Mouse (Mus musculus) midbrain, postnatal 0 days (tissue): ENCODE measurements around the gene Hist1h2ab. TPM values are rescaled to one million over a fixed set of nuclear protein-coding genes. Genes with fewer than 3 reads are reported as not detected.

Experiments
- ATAC-seq: fragments of 200-750 bp; cut with Nextera tagmentation; 2 replicates; pipeline ENCODE4 v1.8.0; 2017; ENCODE audit warnings: moderate number of reproducible peaks, mild to moderate bottlenecking, moderate TSS enrichment, moderate library complexity; ENCODE audit not compliant: low FRiP score
- DNase-seq: peaks from one replicate; pipeline ENCODE4 v3.0.0-alpha.2; 2015; ENCODE audit warnings: low spot score
- H3K27ac ChIP-seq: fragments of 300-500 bp; sonication (generic); 2 replicates; pipeline ENCODE4 v1.5.1; 2014; ENCODE audit warnings: low read depth, mild to moderate bottlenecking, low read length, mixed read lengths
- H3K27me3 ChIP-seq: fragments of 300-500 bp; sonication (generic); 2 replicates; pipeline ENCODE4 v1.6.1; 2014; ENCODE audit warnings: low read length, control low read depth, mixed read lengths; ENCODE audit not compliant: insufficient read depth
- H3K36me3 ChIP-seq: fragments of 300-500 bp; sonication (generic); 2 replicates; pipeline ENCODE4 v1.6.1; 2014; ENCODE audit warnings: low read length, control low read depth, mixed read lengths; ENCODE audit not compliant: insufficient read depth
- H3K4me1 ChIP-seq: fragments of 300-500 bp; sonication (generic); 2 replicates; pipeline ENCODE4 v1.6.1; 2014; ENCODE audit warnings: mild to moderate bottlenecking, control low read depth, antibody characterized with exemption, low read length, mixed read lengths; ENCODE audit not compliant: insufficient read depth
- H3K4me2 ChIP-seq: fragments of 300-500 bp; sonication (generic); 2 replicates; pipeline ENCODE4 v1.6.1; 2014; ENCODE audit warnings: low read depth, mild to moderate bottlenecking, low read length, mixed read lengths; ENCODE audit not compliant: poor library complexity, severe bottlenecking
- H3K4me3 ChIP-seq: fragments of 300-500 bp; sonication (generic); 2 replicates; pipeline ENCODE4 v1.5.1; 2014; ENCODE audit warnings: low read depth, mild to moderate bottlenecking, low read length, moderate library complexity
- H3K9ac ChIP-seq: fragments of 300-500 bp; sonication (generic); replicated peaks from 2 replicates; pipeline ENCODE4 v1.6.1; 2014; ENCODE audit warnings: mild to moderate bottlenecking, low read length, moderate library complexity, mixed read lengths; ENCODE audit not compliant: poor library complexity, severe bottlenecking
- H3K9me3 ChIP-seq: fragments of 300-500 bp; sonication (generic); 2 replicates; pipeline ENCODE4 v1.6.1; 2016; ENCODE audit warnings: low read length, control low read depth
- CTCF ChIP-seq: IDR thresholded peaks from 2 replicates; pipeline ENCODE4 v1.5.1; 2016; ENCODE audit warnings: antibody characterized with exemption, mild to moderate bottlenecking
- WGBS: fragments of 180-500 bp; shearing (Covaris S2); extraction: QIAGEN DNeasy Blood & Tissue Kit; methylation state at CpG from one replicate; pipeline ENCODE4 v1.1.7; 2014; 5-methylcytosine and 5-hydroxymethylcytosine counted together
- polyA plus RNA-seq: library from polyadenylated mRNA; unstranded; fragments of >200 nt; fragmentation: Nextera tagmentation; extraction: Ambion mirVana; gene quantifications from 2 replicates; pipeline ENCODE4 v1.2.1, GENCODE M21; 2015
- total RNA-seq: library from RNA; depleted of rRNA; stranded (reverse); fragments of >200 nt; gene quantifications from 2 replicates; pipeline ENCODE4 v1.2.3, GENCODE M21; 2014

Hist1h2ab gene
- total and polyA plus RNA-seq, 2 experiments from 2014 or later, result 2.1 to 290 TPM

- 53% methylated on average over 4 of the region's 4 CpGs for WGBS
- Histone ChIP-seq H3K4me2 (no peak overlapping the region), H3K36me3 (no peaks in the 10 kb centered on the region), H3K9ac (no peak overlapping the region), H3K4me1 (peaks cover 4% of the 10 kb centered on the region; the same call in 1 of the 2 replicates), H3K4me3 (no peak overlapping the region), H3K27ac (no peak overlapping the region), H3K9me3 (no peaks in the 10 kb centered on the region), H3K27me3 (no peaks in the 10 kb centered on the region)
- no peak for TF ChIP-seq CTCF
- ATAC-seq (no peak), DNase-seq (no peak)
Observed at GRCm38 (mm10) chr13:23753314-23754078, 2.6 kb downstream of the Hist1h2ab start.

GRCm38 (mm10) chr13:23755000-23755399 lies 4.1 kb downstream of the Hist1h2ab start:
- TF ChIP-seq CTCF, result no peak
- no peaks in the 10 kb centered on the region for H3K36me3 ChIP-seq
- H3K4me2 ChIP-seq, result no peak overlapping the region
- ATAC-seq, result no peak
- no peak overlapping the region for H3K27ac ChIP-seq
- H3K9me3 ChIP-seq, result no peaks in the 10 kb centered on the region
- peaks cover 4% of the 10 kb centered on the region; the same call in 1 of the 2 replicates for H3K4me1 ChIP-seq
- no peak overlapping the region for H3K4me3 ChIP-seq
- H3K27me3 ChIP-seq, result no peaks in the 10 kb centered on the region
- H3K9ac ChIP-seq, result no peak overlapping the region
- DNase-seq, result no peak

- Histone ChIP-seq H3K4me3 (peak within 1 kb of the TSS; percentile 37), H3K9ac (peak within 1 kb of the TSS; percentile 33), H3K36me3 (no peaks in the 10 kb centered on the region), H3K27ac (peak within 1 kb of the TSS; percentile 70), H3K4me1 (peaks cover 4% of the 10 kb centered on the region; the same call in 1 of the 2 replicates), H3K4me2 (peak within 1 kb of the TSS; percentile 57), H3K27me3 (no peaks in the 10 kb centered on the region), H3K9me3 (no peaks in the 10 kb centered on the region)
- DNase-seq (peak; percentile 97), ATAC-seq (peak; percentile 71)
- TF ChIP-seq CTCF, result no peak; the same call in 1 of the 2 replicates
- WGBS, result under 1% methylated on average over 11 of the region's 22 CpGs
Observed at GRCm38 (mm10) chr13:23756790-23757189, 5.9 kb downstream of the Hist1h2ab start, which contains the start of gene Hist1h4b. Gene Hist1h4b (plus strand): TSS chr13:23757013.

- Histone ChIP-seq H3K9ac (peak overlapping the region; percentile 33; the same call in 1 of the 2 replicates), H3K36me3 (no peaks in the 10 kb centered on the region), H3K4me3 (peak overlapping the region; percentile 37), H3K4me2 (peak overlapping the region; percentile 57), H3K9me3 (no peaks in the 10 kb centered on the region), H3K27me3 (no peaks in the 10 kb centered on the region), H3K4me1 (peaks cover 4% of the 10 kb centered on the region; the same call in 1 of the 2 replicates), H3K27ac (peak overlapping the region; percentile 70)
- no peak for DNase-seq
- 1% methylated on average over 15 of the region's 23 CpGs for WGBS
- no peak for TF ChIP-seq CTCF
- 0 out of 2 replicates have a peak, but pooled peaks have one; percentile 18 for ATAC-seq
Observed at GRCm38 (mm10) chr13:23757211-23757773, 6.4 kb downstream of the Hist1h2ab start.

GRCm38 (mm10) chr13:23757921-23758320 lies 7.0 kb downstream of the Hist1h2ab start:
- TF ChIP-seq CTCF, result no peak
- Histone ChIP-seq H3K36me3 (no peaks in the 10 kb centered on the region), H3K27me3 (no peaks in the 10 kb centered on the region), H3K27ac (no peak overlapping the region), H3K4me3 (no peak overlapping the region), H3K4me1 (peaks cover 4% of the 10 kb centered on the region; the same call in 1 of the 2 replicates), H3K4me2 (no peak overlapping the region), H3K9ac (no peak overlapping the region), H3K9me3 (no peaks in the 10 kb centered on the region)
- WGBS, result 53% methylated on average over 3 of the region's 3 CpGs
- no peak for ATAC-seq
- DNase-seq, result no peak

- ATAC-seq, result no peak
- Histone ChIP-seq H3K4me2 (no peak overlapping the region), H3K4me3 (no peak overlapping the region), H3K9me3 (no peaks in the 10 kb centered on the region), H3K9ac (no peak overlapping the region), H3K27me3 (no peaks in the 10 kb centered on the region), H3K36me3 (no peaks in the 10 kb centered on the region), H3K4me1 (peaks cover 8% of the 10 kb centered on the region; the same call in 1 of the 2 replicates), H3K27ac (no peak overlapping the region)
- no peak for TF ChIP-seq CTCF
- no peak for DNase-seq
- WGBS, result 84% methylated on average over 3 of the region's 3 CpGs
Observed at GRCm38 (mm10) chr13:23759251-23759771, 8.4 kb downstream of the Hist1h2ab start.
